Mouse (Mus musculus) megakaryocyte, embryonic 14.5 days (primary cell): Measurements from ENCODE around the gene Pcp2. TPM values are rescaled to one million over a fixed set of nuclear protein-coding genes. Genes with fewer than 3 reads are reported as not detected.

Experiments used
- H3K27me3 ChIP-seq: replicated peaks from 2 replicates; pipeline ENCODE3; 2012; ENCODE audit warnings: inconsistent platforms
- H3K36me3 ChIP-seq: replicated peaks from 2 replicates; pipeline ENCODE3; 2012; ENCODE audit warnings: low read length, inconsistent platforms, mixed read lengths
- H3K4me1 ChIP-seq: 2 replicates; pipeline ENCODE4 v1.6.1; 2012; ENCODE audit warnings: inconsistent platforms
- H3K4me3 ChIP-seq: replicated peaks from 2 replicates; pipeline ENCODE3; 2012; ENCODE audit warnings: moderate library complexity, mild to moderate bottlenecking, inconsistent platforms
- H3K9me3 ChIP-seq: 2 replicates; pipeline ENCODE4 v1.6.1; 2012; ENCODE audit warnings: inconsistent platforms
- FLI1 ChIP-seq: IDR thresholded peaks from 2 replicates; pipeline ENCODE4 v1.6.1; 2012; ENCODE audit warnings: low read length, inconsistent platforms, mixed read lengths
- GATA1 ChIP-seq: IDR thresholded peaks from 3 replicates; pipeline ENCODE4 v1.6.1; 2012; ENCODE audit warnings: mixed read lengths, low read length, inconsistent platforms, borderline replicate concordance
- polyA plus RNA-seq: library from polyadenylated mRNA; stranded (reverse); fragments of >175 nt; gene quantifications from 2 replicates; pipeline ENCODE4 v1.2.3, GENCODE M21; 2012; ENCODE audit warnings: low replicate concordance; ENCODE audit not compliant: insufficient read depth

Pcp2 gene
- polyA plus RNA-seq, 1 experiment: not detected

- no peaks in the 10 kb centered on the region for H3K36me3 ChIP-seq
- H3K27me3 ChIP-seq: peaks cover 27% of the 10 kb centered on the region
- no peaks in the 10 kb centered on the region for H3K4me1 ChIP-seq
- H3K4me3 ChIP-seq: no peak overlapping the region
- H3K9me3 ChIP-seq: peaks cover 2% of the 10 kb centered on the region
- TF ChIP-seq FLI1 (no peak), GATA1 (no peak)
Observed at GRCm38 (mm10) chr8:3576211-3576960, 49.0 kb downstream of the Pcp2 start.

GRCm38 (mm10) chr8:3574546-3574945 is 50.8 kb downstream of the Pcp2 start:
- TF ChIP-seq GATA1 (no peak), FLI1 (no peak)
- H3K4me1 ChIP-seq: peaks cover 6% of the 10 kb centered on the region
- H3K36me3 ChIP-seq: no peaks in the 10 kb centered on the region
- H3K9me3 ChIP-seq: peaks cover 8% of the 10 kb centered on the region
- H3K27me3 ChIP-seq: peaks cover 16% of the 10 kb centered on the region
- H3K4me3 ChIP-seq: no peak overlapping the region

Other genes starting within 250 kb of the Pcp2 start
- gene Arhgef18, start 232.5 kb downstream of the Pcp2 start, polyA plus RNA-seq: 10.5 and 16.0 TPM in 2 replicates
- gene Pex11g, start 157.9 kb downstream of the Pcp2 start, polyA plus RNA-seq: 2.8 and 3.7 TPM in 2 replicates
- not detected in 2 replicates for gene Tex45, start 154.7 kb downstream of the Pcp2 start, polyA plus RNA-seq
- gene Zfp358, start 132.4 kb downstream of the Pcp2 start, polyA plus RNA-seq: 19.3 and 36.7 TPM in 2 replicates
- gene Mcoln1, start 125.1 kb downstream of the Pcp2 start, polyA plus RNA-seq: 142 and 183 TPM in 2 replicates
- 13.8 and 16.2 TPM in 2 replicates for gene Pnpla6, start 110.2 kb downstream of the Pcp2 start, polyA plus RNA-seq
- gene C330021F23Rik, start 57.6 kb downstream of the Pcp2 start, polyA plus RNA-seq: not detected in 2 replicates
- gene Camsap3, start 38.3 kb downstream of the Pcp2 start, polyA plus RNA-seq: 0.36 TPM in 1 of 2 replicates, not detected in the other
- 35.4 and 48.4 TPM in 2 replicates for gene Xab2, start 4.2 kb downstream of the Pcp2 start, polyA plus RNA-seq
- 58.2 and 85.9 TPM in 2 replicates for gene Pet100, start 4.0 kb downstream of the Pcp2 start, polyA plus RNA-seq
- gene Stxbp2, start 5.4 kb upstream of the Pcp2 start, polyA plus RNA-seq: 533 and 675 TPM in 2 replicates
- gene Retn, start 30.2 kb upstream of the Pcp2 start, polyA plus RNA-seq: 0.39 TPM in 1 of 2 replicates, not detected in the other
- gene Mcemp1, start 40.2 kb upstream of the Pcp2 start, polyA plus RNA-seq: 0.10 TPM in 1 of 2 replicates, not detected in the other
- 2.8 TPM in 1 of 2 replicates, not detected in the other for gene Fcor, start 46.8 kb upstream of the Pcp2 start, polyA plus RNA-seq
- 10.6 and 25.8 TPM in 2 replicates for gene Trappc5, start 50.8 kb upstream of the Pcp2 start, polyA plus RNA-seq
- gene Fcer2a, start 68.6 kb upstream of the Pcp2 start, polyA plus RNA-seq: 0.07 TPM in 1 of 2 replicates, not detected in the other
- gene Clec4g, start 95.1 kb upstream of the Pcp2 start, polyA plus RNA-seq: 1.2 and 11.6 TPM in 2 replicates
- gene Cd209a, start 123.4 kb upstream of the Pcp2 start, polyA plus RNA-seq: not detected in 2 replicates
- not detected in 2 replicates for gene Cd209e, start 228.8 kb upstream of the Pcp2 start, polyA plus RNA-seq